Mouse (Mus musculus): ENCODE results near the gene Olfr389. TPM values are rescaled to one million over a fixed set of nuclear protein-coding genes. Genes with fewer than 3 reads are reported as not detected.

Gene Olfr389
- not detected in 2 replicates for polyA plus RNA-seq (2012; rRNA removed)

DNA sequence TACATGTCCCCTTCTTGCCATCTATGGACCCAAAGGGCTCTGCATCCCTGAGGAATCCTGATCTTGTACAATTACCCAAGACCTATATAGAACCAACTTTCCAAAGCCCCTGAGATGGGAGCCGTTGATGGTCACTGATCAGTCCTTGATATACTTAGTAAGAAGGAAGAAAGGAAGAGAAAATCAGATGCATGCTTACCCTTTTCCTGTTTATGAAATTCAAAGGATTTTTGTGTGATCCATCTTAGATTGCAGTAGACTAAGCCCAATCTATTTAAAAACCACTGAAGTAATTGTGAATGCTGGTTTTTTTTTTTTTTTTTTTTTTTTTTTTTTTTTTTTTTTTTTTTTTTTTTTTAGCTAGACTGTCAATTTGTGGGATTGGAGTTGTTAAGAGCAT lies at the start of gene Olfr389:
TSS of gene Olfr389 (minus strand) at position 101 of the 400 bp plus-strand sequence.

DNA sequence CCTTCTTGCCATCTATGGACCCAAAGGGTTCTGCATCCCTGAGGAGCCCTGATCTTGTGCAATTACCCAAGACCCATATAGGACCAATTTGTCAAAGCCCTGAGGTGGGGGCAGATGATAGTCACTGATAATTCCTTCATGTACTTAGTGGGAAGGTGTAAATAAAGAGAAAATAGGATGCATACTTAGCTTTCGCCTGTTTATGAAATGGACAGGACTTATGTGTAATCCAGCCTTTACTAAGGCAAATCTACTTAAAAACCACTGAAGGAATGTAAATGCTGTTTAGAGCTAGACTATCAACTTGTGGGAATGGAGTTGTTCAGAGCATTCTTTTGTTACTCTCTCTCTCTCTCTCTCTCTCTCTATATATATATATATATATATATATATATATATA lies 36.4 kb upstream of the Olfr389 start, which contains the start of gene Olfr392:
TSS of gene Olfr392 (minus strand) at position 101 of the 400 bp plus-strand sequence.

DNA sequence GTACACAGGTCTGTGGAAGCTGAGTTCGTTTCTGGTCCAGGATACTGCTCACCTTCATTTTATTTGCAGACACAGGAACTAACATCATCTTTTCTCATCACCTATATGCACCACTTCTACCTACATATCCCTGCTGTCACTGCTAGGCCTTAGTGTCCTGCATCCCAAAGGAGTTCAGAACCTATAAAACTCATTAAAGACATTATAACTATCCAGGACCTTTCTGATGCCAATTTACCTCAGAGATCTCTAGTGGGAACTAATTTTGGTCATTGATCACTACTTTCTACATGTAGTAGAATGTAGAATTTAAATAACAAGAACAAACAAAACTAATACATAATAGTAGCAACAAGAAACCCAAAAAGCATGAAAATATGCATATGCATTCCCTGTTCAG lies 22.4 kb upstream of the Olfr389 start, which contains the start of gene Olfr391-ps:
TSS of gene Olfr391-ps (minus strand) at position 101 of the 400 bp plus-strand sequence.

DNA sequence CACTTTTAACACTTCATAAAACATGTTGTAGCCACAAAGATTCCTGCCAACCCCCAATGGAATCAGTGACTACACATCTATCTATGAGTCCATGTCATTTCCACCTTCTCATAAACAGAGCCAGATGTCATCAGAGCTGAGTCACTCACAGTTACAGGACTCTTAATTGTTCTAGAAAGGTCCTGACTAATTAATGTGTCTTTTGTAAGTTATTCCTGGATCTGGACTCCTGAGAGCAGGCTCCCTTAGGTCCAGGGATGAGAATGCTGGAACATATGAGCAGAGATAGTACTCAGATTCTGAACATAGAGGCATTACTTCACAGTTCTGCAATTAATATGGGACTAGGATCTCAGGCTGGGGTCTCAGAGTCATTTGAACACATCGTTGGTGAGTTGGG lies 2.2 kb upstream of the Olfr389 start, which contains the start of gene Olfr390:
TSS of gene Olfr390 (plus strand) at position 301 of the 400 bp plus-strand sequence.

Other genes with a start within 250 kb of the Olfr389 start
- not detected in 2 replicates for gene Olfr385, start 187.7 kb downstream of the Olfr389 start, polyA plus RNA-seq (2012; rRNA removed)
- not detected in 2 replicates for gene Olfr384, start 182.1 kb downstream of the Olfr389 start, polyA plus RNA-seq (2012; rRNA removed)
- not detected in 2 replicates for gene Zfp735, start 91.9 kb downstream of the Olfr389 start, polyA plus RNA-seq (2012; rRNA removed)
- gene Olfr390, start 2.3 kb upstream of the Olfr389 start, polyA plus RNA-seq (2012; rRNA removed): not detected in 2 replicates
- not detected in 2 replicates for gene Olfr391-ps, start 22.3 kb upstream of the Olfr389 start, polyA plus RNA-seq (2012; rRNA removed)
- gene Olfr392, start 36.3 kb upstream of the Olfr389 start, polyA plus RNA-seq (2012; rRNA removed): not detected in 2 replicates
- gene Olfr393, start 70.7 kb upstream of the Olfr389 start, polyA plus RNA-seq (2012; rRNA removed): not detected in 2 replicates
- gene Olfr394, start 110.1 kb upstream of the Olfr389 start, polyA plus RNA-seq (2012; rRNA removed): not detected in 2 replicates
- not detected in 2 replicates for gene Olfr395, start 128.6 kb upstream of the Olfr389 start, polyA plus RNA-seq (2012; rRNA removed)
- not detected in 2 replicates for gene Olfr23, start 156.0 kb upstream of the Olfr389 start, polyA plus RNA-seq (2012; rRNA removed)
- gene Olfr397, start 180.1 kb upstream of the Olfr389 start, polyA plus RNA-seq (2012; rRNA removed): not detected in 2 replicates
- not detected in 2 replicates for gene Olfr398, start 209.7 kb upstream of the Olfr389 start, polyA plus RNA-seq (2012; rRNA removed)